Mouse (Mus musculus): ENCODE results near the gene Acadm. TPM values are rescaled to one million over a fixed set of nuclear protein-coding genes. Genes with fewer than 3 reads are reported as not detected.

The Acadm gene
- total RNA-seq, 2 experiments from 2014 or later: 288 to 531 TPM

- Histone ChIP-seq H3K4me3 (peak overlapping the region; percentile 97), H3K27ac (peak overlapping the region; percentile 98; the same call in 1 of the 2 replicates)
- no peak for TF ChIP-seq CTCF (IDR thresholded peaks at IDR 0.05)
- no peak for DNase-seq
- intact Hi-C loops (cut with DNase I): no loop called here
Measured at GRCm38 (mm10) chr3:153910489-153910888, 33.9 kb downstream of the Acadm start.

- no peak for DNase-seq
- H3K4me3 ChIP-seq: peak overlapping the region; percentile 97
- TF ChIP-seq CTCF (IDR thresholded peaks at IDR 0.05): no peak
- intact Hi-C loops (cut with DNase I): loop anchor here (5.0 kb wide), 1 partner anchor 53 kb away; no protein-coding TSS in a partner anchor
- no peak overlapping the region; the same call in 1 of the 2 replicates for H3K27ac ChIP-seq
Measured at GRCm38 (mm10) chr3:153908919-153909318, 35.5 kb downstream of the Acadm start.

- no peak within 1 kb of the TSS for H3K27ac ChIP-seq
- no peak for DNase-seq
- intact Hi-C loops (cut with DNase I): loop anchor here (5.0 kb wide), 1 partner anchor 56 kb away; no protein-coding TSS in a partner anchor
- no peak for TF ChIP-seq CTCF (IDR thresholded peaks at IDR 0.05)
- H3K4me3 ChIP-seq: no peak within 1 kb of the TSS
Measured at GRCm38 (mm10) chr3:153906136-153906871, 38.1 kb downstream of the Acadm start, which contains the start of gene Msh4. Gene Msh4 (minus strand): TSS chr3:153906138.

- intact Hi-C loops (cut with DNase I): loop anchor here (5.0 kb wide), 1 partner anchor 57 kb away; no protein-coding TSS in a partner anchor
- peak; percentile 30 for DNase-seq
- H3K27ac ChIP-seq: no peak overlapping the region
- no peak for TF ChIP-seq CTCF (IDR thresholded peaks at IDR 0.05)
- no peak overlapping the region for H3K4me3 ChIP-seq
Measured at GRCm38 (mm10) chr3:153905251-153906135, 38.9 kb downstream of the Acadm start.

- intact Hi-C loops (cut with DNase I): no loop called here
- peak; percentile 66 for DNase-seq
Measured at GRCm38 (mm10) chr3:153904586-153904985, 39.8 kb downstream of the Acadm start.

GRCm38 (mm10) chr3:153902595-153902994, 41.8 kb downstream of the Acadm start:
- intact Hi-C loops (cut with DNase I): no loop called here
- H3K27ac ChIP-seq: no peak overlapping the region
- no peak for TF ChIP-seq CTCF (IDR thresholded peaks at IDR 0.05)
- DNase-seq: no peak
- H3K4me3 ChIP-seq: no peak overlapping the region

More at GRCm38 (mm10) chr3:153904586-153904985, 39.8 kb downstream of the Acadm start:
- Histone ChIP-seq H3K4me3 (no peak overlapping the region), H3K27ac (no peak overlapping the region)
- peak; percentile 77 for TF ChIP-seq CTCF (IDR thresholded peaks at IDR 0.05)

- no peak overlapping the region for H3K4me3 ChIP-seq
- DNase-seq: no peak
- H3K27ac ChIP-seq: no peak overlapping the region
- no peak for TF ChIP-seq CTCF (IDR thresholded peaks at IDR 0.05)
- intact Hi-C loops (cut with DNase I): no loop called here
Measured at GRCm38 (mm10) chr3:153901904-153902303, 42.5 kb downstream of the Acadm start.

GRCm38 (mm10) chr3:153897216-153897615, 47.2 kb downstream of the Acadm start:
- no peak for TF ChIP-seq CTCF (IDR thresholded peaks at IDR 0.05)
- DNase-seq: no peak
- H3K27ac ChIP-seq: no peak overlapping the region
- intact Hi-C loops (cut with DNase I): no loop called here
- H3K4me3 ChIP-seq: no peak overlapping the region

- Histone ChIP-seq H3K27ac (no peak overlapping the region), H3K4me3 (no peak overlapping the region)
- TF ChIP-seq CTCF (IDR thresholded peaks at IDR 0.05): no peak
- intact Hi-C loops (cut with DNase I): no loop called here
- no peak for DNase-seq
Measured at GRCm38 (mm10) chr3:153895454-153895853, 49.0 kb downstream of the Acadm start.

GRCm38 (mm10) chr3:153889188-153889781, 55.1 kb downstream of the Acadm start:
- DNase-seq: no peak
- intact Hi-C loops (cut with DNase I): no loop called here
- H3K4me3 ChIP-seq: no peak overlapping the region
- H3K27ac ChIP-seq: no peak overlapping the region
- no peak for TF ChIP-seq CTCF (IDR thresholded peaks at IDR 0.05)

- Histone ChIP-seq H3K27ac (no peak overlapping the region), H3K4me3 (no peak overlapping the region)
- TF ChIP-seq CTCF (IDR thresholded peaks at IDR 0.05): no peak
- intact Hi-C loops (cut with DNase I): no loop called here
- no peak for DNase-seq
Measured at GRCm38 (mm10) chr3:153888141-153888540, 56.3 kb downstream of the Acadm start.

GRCm38 (mm10) chr3:153886296-153886695, 58.1 kb downstream of the Acadm start:
- Histone ChIP-seq H3K4me3 (no peak overlapping the region), H3K27ac (no peak overlapping the region)
- intact Hi-C loops (cut with DNase I): no loop called here
- TF ChIP-seq CTCF (IDR thresholded peaks at IDR 0.05): no peak
- DNase-seq: no peak

Other genes starting within 250 kb of the Acadm start
- 1 to 10 TPM; 1.3 to 2.6 TPM for gene St6galnac3, start 219.5 kb downstream of the Acadm start, total RNA-seq (2021)
- gene Asb17, start 100.4 kb downstream of the Acadm start, total RNA-seq (2021): under 1 TPM in 1 of 2 experiments, not detected in 1; 0.26 TPM
- under 1 TPM in 1 of 2 experiments, not detected in 1; 0.10 TPM for gene Msh4, start 38.5 kb downstream of the Acadm start, total RNA-seq (2021)
- gene Rabggtb, start 31.6 kb downstream of the Acadm start, total RNA-seq (2021): 10 to 100 TPM; 63.7 to 65.2 TPM
- gene Slc44a5, start 28.8 kb upstream of the Acadm start, total RNA-seq (2021): under 1 TPM in 1 of 2 experiments, not detected in 1; 0.17 TPM

All from gastrocnemius, adult 2 months (tissue).